Mouse (Mus musculus): ENCODE measurements around the gene Kcnq2.

Gene Kcnq2

DNA sequence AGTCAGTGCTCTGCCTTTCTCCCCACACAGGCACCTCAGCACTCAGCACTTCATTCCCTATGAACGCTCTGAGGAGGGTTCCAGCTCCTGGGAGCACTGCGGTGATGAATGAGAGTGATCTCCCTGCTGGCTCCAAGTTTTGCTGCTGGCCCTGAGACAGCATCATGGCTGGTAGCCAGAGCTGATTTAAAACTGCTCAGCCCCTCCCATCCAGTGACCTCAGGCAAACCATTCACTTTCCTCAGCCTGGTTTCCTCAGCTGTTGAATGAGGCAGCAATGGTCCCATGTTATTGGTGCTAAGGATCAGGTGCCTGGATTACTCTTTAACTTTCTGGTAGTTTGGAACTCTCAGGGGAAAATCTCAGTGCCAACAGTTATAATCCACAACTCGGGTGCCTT, 91.7 kb downstream of the Kcnq2 start, which contains the start of gene Chrna4:
Gene Chrna4, minus strand, starts transcription at position 110 of the 400 bp plus-strand sequence.
- in situ Hi-C loops (cut with MboI, MseI): no loop called here

- in situ Hi-C loops (cut with MboI, MseI): no loop called here
These were observed 92.7 kb downstream of the Kcnq2 start for GRCm38 (mm10) chr2:181042376-181042775.

DNA sequence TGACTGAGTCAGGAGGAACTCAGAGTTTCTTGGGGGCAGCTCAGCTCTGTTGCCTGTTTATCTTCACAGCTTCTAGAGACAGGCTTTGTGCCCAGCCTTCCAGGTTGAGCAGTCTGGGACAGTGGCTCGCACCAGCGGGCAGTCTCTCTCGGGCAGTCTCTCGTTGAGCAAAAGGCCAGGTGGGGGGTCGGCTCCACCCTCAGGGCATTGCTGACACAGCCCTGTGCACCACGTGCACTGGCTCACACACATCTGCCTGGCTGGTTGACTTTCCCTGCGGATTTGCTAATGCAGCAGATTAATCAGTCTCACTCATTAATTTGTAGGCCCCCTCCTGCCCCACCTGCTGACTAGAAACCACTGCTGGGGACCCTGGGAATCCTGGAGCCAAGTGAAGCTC, 93.2 kb downstream of the Kcnq2 start:
- in situ Hi-C loops (cut with MboI, MseI): no loop called here

DNA sequence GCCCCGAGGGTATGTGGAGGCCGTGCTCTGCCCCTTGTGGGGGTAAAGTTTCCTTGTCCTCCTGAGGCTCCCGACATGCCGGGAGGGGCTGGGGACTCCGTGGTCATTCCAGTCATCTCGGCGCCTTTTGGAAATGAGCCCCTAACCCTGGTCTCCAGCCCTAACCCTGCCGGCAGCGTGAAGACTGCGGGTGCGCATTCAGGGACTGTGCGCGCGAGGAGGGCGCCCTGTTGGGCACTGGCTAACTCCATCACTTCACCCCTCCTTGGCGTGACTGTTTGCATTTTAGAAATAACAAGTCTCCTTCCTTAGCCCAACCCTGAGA, 95.8 kb downstream of the Kcnq2 start:
- in situ Hi-C loops (cut with MboI, MseI): no loop called here

DNA sequence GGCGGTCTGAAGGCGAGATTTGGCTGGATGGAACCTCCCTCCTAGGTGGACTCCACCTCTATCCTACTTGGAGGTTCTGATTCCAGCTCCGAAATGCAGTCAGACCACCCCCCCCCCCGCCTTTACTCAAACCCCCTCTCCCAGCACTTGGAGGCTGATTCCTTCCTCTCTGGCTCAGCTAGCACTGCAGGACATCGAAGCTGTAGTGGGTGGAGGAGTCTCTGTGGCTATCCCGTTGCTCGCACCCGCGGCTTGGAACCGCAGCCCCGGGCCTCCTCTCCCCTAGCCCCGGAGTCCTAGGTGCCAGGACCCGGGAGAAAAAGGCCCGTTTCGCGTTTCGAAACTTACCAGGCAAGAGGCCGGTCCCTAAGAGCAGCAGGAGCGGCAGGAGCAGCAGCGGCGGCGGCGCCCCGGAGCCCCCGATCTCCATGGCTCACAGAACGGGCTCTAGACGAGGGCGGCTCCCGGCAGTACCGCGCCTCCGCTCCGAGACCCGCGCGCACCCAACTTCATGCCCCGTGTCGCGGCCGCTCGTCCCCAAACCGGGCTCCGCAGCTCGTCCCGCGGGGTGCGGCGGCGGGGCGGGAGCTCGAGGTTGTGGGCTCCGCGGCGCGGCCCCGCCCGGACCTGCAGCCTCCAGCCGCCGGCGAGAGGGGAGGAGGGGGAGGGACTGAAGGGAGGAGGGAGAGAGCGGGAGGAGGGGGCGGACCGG, 96.3 kb downstream of the Kcnq2 start:
- in situ Hi-C loops (cut with MboI, MseI): no loop called here

GRCm38 (mm10) chr2:181036561-181036960, 98.5 kb downstream of the Kcnq2 start:
- in situ Hi-C loops (cut with MboI, MseI): no loop called here

- in situ Hi-C loops (cut with MboI, MseI): no loop called here
These were observed 99.9 kb downstream of the Kcnq2 start for GRCm38 (mm10) chr2:181035186-181035585.

DNA sequence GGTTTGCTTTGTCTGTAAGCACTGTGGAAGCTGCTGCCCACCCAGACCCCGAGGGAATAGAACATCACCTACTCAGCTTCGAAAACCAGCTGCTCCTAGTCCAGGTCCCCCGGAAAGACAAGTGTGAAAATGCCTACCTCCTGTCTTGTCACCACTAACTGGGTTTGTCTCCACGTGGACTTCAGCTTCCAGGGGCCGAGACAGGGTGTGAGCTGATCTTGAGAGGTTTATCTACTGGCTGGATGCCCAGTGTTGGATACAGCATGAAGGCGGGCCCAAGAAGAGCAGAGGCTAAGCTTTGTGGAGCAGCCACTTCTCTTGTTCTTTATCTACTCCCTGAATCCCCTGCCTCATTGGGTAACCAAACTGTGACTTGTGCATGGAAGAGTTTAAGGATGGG, 101.8 kb downstream of the Kcnq2 start:
- in situ Hi-C loops (cut with MboI, MseI): no loop called here

GRCm38 (mm10) chr2:181032407-181032806, 102.7 kb downstream of the Kcnq2 start:
- in situ Hi-C loops (cut with MboI, MseI): no loop called here

GRCm38 (mm10) chr2:181031406-181031934, 103.6 kb downstream of the Kcnq2 start:
- in situ Hi-C loops (cut with MboI, MseI): no loop called here
